Mouse (Mus musculus) C2C12 (cell line): ENCODE data around the gene Pm20d1.

Experiments
- CTCF ChIP-seq: IDR thresholded peaks from one replicate; pipeline ENCODE4 v1.5.1; 2011; ENCODE audit not compliant: control insufficient read depth, insufficient read depth, insufficient read length
- MAX ChIP-seq: IDR thresholded peaks from one replicate; pipeline ENCODE4 v1.6.1; 2011; ENCODE audit warnings: mild to moderate bottlenecking, control low read depth
- MYOD1 ChIP-seq: IDR thresholded peaks from one replicate; pipeline ENCODE4 v1.6.1; 2011; ENCODE audit warnings: low read depth; ENCODE audit not compliant: control insufficient read depth, insufficient read length
- USF1 ChIP-seq: IDR thresholded peaks from one replicate; pipeline ENCODE4 v1.6.1; 2011; ENCODE audit warnings: low read depth, mild to moderate bottlenecking, control low read depth, moderate library complexity

DNA sequence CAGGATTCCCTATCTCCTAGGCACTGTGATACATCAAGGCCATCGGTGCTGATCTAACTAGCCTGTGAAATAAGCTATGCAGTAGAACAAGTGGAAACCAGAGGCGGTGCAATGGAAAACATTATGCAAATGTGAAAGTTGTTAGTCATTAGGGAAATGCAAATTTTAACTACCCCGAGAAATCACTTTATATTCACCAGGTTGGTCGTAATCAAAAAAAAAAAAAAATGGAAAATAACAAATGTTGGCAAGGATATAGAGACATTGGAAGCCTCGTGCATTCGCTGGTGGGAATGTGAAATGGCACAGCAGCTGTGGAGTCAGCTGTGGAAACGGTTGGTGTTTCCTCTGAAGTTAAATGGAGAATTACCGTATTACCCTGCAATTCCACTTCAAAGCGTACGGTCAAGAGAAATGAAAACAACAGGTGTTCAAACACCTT is 23.7 kb downstream of the Pm20d1 start:
- TF ChIP-seq CTCF = no peak
- TF ChIP-seq MAX = no peak
- no peak for TF ChIP-seq USF1
- TF ChIP-seq MYOD1 = no peak
